Mouse (Mus musculus) lung, adult 2 months (tissue): ENCODE measurements around the gene Krt73. TPM values are rescaled to one million over a fixed set of nuclear protein-coding genes. Genes with fewer than 3 reads are reported as not detected.
A peak's percentile ranks its signal among the peaks of the same experiment; 100 is the strongest.

Experiments used
- DNase-seq: peaks from one replicate; pipeline ENCODE4 v3.0.0; 2022
- H3K4me1 ChIP-seq: fragments of 200-500 bp; 2 replicates; pipeline ENCODE4 v1.6.1; 2011; ENCODE audit warnings: low read length; ENCODE audit not compliant: control insufficient read depth, insufficient read depth
- H3K4me3 ChIP-seq: fragments of 200-500 bp; replicated peaks from 2 replicates; pipeline ENCODE3; 2011; ENCODE audit warnings: low read depth, mild to moderate bottlenecking, control low read depth, low read length; ENCODE audit errors: extremely low read depth
- CTCF ChIP-seq: fragments of 200-500 bp; IDR thresholded peaks from 2 replicates; pipeline ENCODE4 v1.5.1; 2011; ENCODE audit warnings: mild to moderate bottlenecking, low read length, control low read depth; ENCODE audit not compliant: insufficient read depth
- POLR2A ChIP-seq: fragments of 200-500 bp; IDR thresholded peaks from 2 replicates; pipeline ENCODE4 v1.6.1; 2011; ENCODE audit warnings: low read depth, mild to moderate bottlenecking, control low read depth, low read length, borderline replicate concordance; ENCODE audit errors: extremely low read depth
- WGBS: fragments of 180-500 bp; shearing (Covaris S2); methylation state at CpG from one replicate; pipeline ENCODE4 v1.1.7; 2018; 5-methylcytosine and 5-hydroxymethylcytosine counted together
- polyA plus RNA-seq: library from polyadenylated mRNA; depleted of rRNA; stranded (reverse); fragments of >200 nt; gene quantifications from 2 replicates; pipeline ENCODE4 v1.2.3, GENCODE M21; 2012; rRNA removed

Gene Krt73
- not detected in 2 replicates for polyA plus RNA-seq

DNA sequence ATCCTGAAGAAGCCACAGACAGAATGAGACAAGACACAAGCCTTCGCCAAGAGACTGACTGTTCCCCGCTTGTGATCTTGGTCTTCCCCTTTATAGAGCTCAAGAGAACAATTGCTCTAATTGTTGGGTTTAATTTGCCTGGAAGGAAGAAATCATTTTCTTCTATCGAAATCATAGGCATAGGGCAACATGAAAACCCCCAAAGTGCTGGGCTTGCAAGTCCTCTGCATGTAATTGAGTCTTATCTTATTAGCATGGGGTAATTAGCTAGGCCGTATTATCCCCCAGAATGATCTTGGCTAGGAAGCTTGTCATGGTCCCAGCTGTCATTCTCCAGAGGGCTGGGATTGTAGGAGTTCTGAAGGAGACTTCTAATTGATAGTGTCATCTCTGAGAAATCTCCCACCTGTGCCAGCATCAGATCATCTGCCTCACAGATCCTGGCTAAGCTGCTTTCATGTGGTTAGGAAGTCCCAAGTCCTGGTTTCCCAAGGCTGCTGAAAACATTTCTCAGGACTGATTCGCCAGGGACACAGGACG lies at the start of gene Krt73:
Gene Krt73 (minus strand): TSS at position 51 of the 540 bp plus-strand sequence.
- 76% methylated on average over 6 of the region's 6 CpGs for WGBS
- Histone ChIP-seq H3K4me1 (no peaks in the 10 kb centered on the region), H3K4me3 (no peak within 1 kb of the TSS)
- no peak for DNase-seq
- TF ChIP-seq POLR2A = no peak
- no peak for TF ChIP-seq CTCF

DNA sequence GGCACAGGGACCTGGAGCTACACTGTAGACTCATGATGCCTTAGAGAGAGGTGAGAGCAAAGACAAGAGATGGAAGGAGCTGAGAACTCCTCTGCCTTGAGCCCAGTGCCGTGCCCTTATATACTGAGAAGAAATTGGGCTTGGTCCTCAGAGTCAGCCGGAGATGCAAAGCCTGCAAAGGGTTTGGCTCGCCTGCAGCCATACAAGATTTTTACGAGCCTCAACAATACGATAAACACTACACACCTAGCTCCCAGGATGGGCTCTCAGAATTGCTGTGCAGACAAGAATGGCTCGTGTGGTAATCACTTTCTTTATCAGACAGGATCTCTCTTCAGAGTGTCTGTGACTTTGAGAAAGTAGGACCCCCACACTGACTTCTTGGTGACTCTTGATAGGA lies 48.5 kb upstream of the Krt73 start, which contains the start of gene Krt1:
Gene Krt1 (minus strand): TSS at position 101 of the 400 bp plus-strand sequence.
- 72% methylated on average over 6 of the region's 6 CpGs for WGBS
- H3K4me3 ChIP-seq = no peak within 1 kb of the TSS
- TF ChIP-seq POLR2A (no peak), CTCF (no peak)
- DNase-seq = no peak
- H3K4me1 ChIP-seq = no peaks in the 10 kb centered on the region

DNA sequence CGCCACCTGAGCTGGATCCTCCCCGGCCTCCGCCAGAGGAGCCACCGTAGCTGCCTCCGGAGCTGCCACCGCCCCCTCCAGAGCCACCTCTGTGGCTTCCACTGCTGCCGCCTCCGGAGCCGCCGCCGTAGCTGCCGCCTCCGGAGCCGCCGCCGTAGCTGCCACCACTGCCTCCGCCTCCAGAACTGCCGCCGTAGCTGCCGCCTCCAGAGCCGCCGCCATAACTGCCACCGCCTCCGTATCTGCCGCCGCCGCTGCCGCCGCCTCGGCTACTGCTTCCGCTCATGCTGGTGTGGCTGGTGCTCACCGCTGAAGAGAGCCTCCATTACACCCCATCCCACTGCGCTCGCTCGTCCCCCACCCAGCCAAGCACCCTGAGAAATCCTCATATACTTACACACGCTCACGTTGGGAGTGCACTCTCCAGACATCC lies 43.8 kb upstream of the Krt73 start:
- no peak overlapping the region for H3K4me3 ChIP-seq
- peak; percentile 23 for DNase-seq
- whole genome bisulfite sequencing = 2% methylated on average over 37 of the region's 37 CpGs
- TF ChIP-seq CTCF (no peak), POLR2A (no peak)
- no peaks in the 10 kb centered on the region for H3K4me1 ChIP-seq

DNA sequence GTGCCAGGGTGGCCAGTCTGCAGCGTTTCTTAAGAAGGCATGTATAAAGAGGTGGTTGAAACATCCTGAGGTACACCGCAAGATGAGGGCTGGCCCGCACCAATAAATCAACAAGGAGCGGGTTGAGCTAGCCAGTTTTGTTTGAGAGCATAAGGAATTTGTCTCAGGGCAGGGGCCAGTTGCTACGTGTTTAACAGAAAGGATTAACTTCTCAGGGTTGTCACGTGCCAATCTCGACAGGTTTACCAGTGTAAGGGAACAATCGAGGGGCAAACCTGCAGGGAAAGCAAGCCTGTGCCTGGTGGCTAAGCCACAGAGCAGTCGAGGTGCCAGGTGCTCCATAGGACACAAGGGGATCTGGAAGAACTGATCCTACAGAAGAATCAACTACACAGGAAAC lies 41.0 kb upstream of the Krt73 start:
- Histone ChIP-seq H3K4me1 (no peaks in the 10 kb centered on the region), H3K4me3 (no peak overlapping the region)
- no peak for TF ChIP-seq POLR2A
- no peak for TF ChIP-seq CTCF
- DNase-seq = no peak
- 52% methylated on average over 9 of the region's 9 CpGs for WGBS

DNA sequence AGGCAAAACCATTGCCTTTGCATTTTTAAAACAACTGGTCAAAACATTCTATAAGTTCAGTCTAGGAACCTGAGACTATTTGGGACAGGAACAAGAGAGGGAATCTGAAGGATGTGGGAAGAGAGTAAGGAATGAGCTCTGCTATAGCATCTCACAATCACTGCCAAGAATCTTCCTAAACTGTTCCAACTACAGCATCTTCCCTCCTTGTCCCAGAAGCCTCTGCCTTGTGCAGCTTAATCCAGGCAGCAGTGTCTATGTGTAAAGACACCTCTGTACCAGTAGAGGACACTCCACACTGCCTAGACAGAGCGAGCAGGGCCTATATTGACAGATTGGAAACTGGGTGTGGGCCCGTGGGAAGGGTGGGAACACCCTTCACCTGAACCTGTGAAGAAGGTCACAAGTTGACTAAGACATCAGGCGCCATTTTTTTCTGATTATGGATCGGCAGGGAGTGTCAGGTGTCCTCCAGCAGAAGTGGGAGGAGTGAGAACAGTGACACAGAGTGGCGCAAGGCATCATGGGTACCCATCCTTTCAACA lies 32.7 kb upstream of the Krt73 start:
- DNase-seq = no peak
- TF ChIP-seq POLR2A (no peak), CTCF (no peak)
- 63% methylated on average over 5 of the region's 5 CpGs for WGBS
- no peaks in the 10 kb centered on the region for H3K4me1 ChIP-seq
- H3K4me3 ChIP-seq = no peak overlapping the region

DNA sequence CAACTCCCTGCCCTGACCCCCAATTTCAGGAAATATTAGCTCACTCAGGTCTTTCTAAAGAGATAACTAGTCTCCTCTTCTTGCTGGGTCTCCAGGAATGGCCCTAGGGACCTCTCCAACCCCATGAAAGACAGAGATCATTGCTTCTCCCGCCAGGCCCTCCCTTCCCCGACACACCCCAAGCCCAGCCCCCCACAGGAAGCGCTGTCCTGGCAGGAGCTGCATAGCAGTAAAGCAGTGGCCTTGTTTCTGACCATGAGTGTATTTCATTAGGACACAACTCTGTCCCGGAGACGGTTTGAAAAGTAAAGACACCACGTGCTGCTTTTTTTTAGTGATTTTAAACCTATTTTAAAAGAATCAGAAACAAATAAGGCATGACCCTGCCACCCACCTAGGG lies 31.0 kb upstream of the Krt73 start:
- TF ChIP-seq POLR2A = no peak
- TF ChIP-seq CTCF = no peak
- Histone ChIP-seq H3K4me1 (no peaks in the 10 kb centered on the region), H3K4me3 (no peak overlapping the region)
- DNase-seq = no peak
- WGBS = 37% methylated on average over 6 of the region's 6 CpGs

DNA sequence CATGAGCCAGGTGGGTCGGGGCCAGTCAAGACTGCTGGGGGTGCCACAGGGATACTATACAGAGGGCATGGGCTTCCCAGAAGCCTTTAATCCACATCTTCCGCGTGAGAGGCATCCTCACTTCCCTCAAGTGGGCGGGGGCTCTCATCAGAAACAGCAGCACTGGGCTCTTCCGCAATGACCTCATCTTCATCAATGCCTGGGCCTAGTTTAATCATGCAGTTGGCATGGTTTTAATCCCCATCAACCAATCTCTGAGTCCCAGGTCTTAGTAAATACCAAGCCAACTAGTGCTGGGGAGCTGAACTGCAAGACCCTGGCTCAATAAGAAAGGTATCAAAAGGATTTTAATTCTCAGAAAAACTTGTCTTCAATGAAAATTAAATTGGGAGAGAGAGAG lies 27.3 kb upstream of the Krt73 start:
- no peak for DNase-seq
- Histone ChIP-seq H3K4me1 (no peaks in the 10 kb centered on the region), H3K4me3 (no peak overlapping the region)
- TF ChIP-seq CTCF (no peak), POLR2A (no peak)
- 70% methylated on average over 5 of the region's 5 CpGs for WGBS

DNA sequence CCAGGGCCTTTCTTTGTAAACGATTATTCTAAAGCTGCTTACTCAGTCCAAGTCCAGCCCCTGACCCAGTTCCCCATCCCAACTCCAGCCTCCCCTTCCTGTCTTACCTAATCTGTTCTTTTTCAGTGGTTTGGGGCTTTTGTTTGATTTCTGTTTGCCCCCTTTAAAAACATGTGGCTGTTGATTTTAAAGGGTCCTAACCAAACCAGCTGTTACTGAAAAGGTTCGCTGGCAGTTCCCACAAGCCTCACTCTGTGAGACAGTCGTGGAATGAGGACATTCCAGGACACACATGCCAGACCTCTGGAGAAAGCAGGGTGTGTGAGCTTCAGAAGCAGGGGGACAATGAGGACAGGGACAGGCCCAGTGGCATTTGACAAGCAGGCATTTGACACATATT lies 19.6 kb upstream of the Krt73 start:
- TF ChIP-seq POLR2A (no peak), CTCF (no peak)
- Histone ChIP-seq H3K4me3 (no peak overlapping the region), H3K4me1 (no peaks in the 10 kb centered on the region)
- WGBS = 19% methylated on average over 3 of the region's 3 CpGs
- DNase-seq = no peak

DNA sequence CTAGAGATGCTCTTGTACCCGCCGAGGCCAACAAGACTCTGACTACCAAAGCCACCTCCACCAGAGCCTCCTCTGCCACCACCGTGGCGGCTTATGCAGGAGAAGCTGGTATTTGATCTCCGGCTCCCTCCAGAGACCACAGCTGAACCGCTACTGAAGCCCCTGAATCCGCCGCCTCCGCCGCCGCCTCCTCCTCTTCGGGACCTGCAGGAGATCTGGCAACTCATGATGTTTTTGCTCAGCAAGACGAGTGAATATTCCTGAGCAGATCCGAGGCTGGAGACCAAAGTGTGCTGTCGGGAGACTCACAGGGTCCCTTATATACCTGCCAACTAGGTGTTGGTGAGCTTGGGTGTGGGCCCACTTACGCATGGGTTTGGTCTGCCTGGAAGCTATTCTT lies 15.7 kb upstream of the Krt73 start, which contains the start of gene Krt2:
Gene Krt2 (minus strand): TSS at position 295 of the 400 bp plus-strand sequence.
- WGBS = 67% methylated on average over 16 of the region's 16 CpGs
- Histone ChIP-seq H3K4me1 (no peaks in the 10 kb centered on the region), H3K4me3 (no peak within 1 kb of the TSS)
- no peak for DNase-seq
- TF ChIP-seq CTCF (no peak), POLR2A (no peak)

DNA sequence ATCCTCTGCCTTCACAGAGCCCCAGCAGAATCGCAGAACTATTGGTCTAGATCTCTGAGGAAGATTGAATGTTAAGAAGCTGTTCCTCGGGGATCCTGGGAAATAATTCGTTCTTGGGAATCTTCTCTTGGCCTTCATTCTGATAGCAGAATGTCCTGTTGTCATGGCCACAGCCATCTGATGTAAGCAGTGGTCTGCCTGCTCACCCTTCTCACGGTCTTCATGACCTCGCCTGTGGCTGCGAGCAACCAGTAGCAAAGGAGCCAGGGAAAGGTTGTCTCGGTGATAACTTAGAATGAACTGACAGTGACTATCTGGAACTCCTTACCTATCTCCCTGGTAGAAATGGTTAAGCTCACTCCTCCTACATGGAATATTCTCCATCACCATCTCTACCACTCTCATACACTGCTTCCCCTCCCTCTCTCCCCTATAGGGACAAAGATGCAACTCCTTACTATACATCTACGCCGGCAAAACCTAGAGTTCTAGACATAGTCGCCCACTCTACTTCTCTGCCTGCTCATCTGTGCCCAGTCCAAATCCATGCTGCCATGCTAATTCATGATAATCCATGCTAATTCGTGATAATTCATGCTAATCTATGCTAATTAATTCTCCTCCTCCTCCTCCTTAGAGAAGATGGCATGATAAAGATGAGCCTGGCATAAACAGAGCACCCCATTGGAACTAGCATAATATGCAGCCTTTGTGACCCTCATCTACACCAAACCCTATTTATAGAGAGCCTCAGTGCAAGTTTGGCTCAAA lies 1.1 kb upstream of the Krt73 start:
- no peak for DNase-seq
- Histone ChIP-seq H3K4me3 (no peak overlapping the region), H3K4me1 (no peaks in the 10 kb centered on the region)
- TF ChIP-seq POLR2A = no peak
- no peak for TF ChIP-seq CTCF
- WGBS = 73% methylated on average over 11 of the region's 11 CpGs
